Mouse (Mus musculus) small intestine, adult 2 months (tissue): ENCODE data around the gene Rasa3.

Experiments used
- CTCF ChIP-seq: fragments of 200-500 bp; IDR thresholded peaks from 2 replicates; pipeline ENCODE4 v1.5.1; 2012; ENCODE audit warnings: low read depth, mild to moderate bottlenecking, control low read depth, inconsistent platforms, low read length, moderate library complexity, mixed read lengths; ENCODE audit not compliant: insufficient replicate concordance, insufficient read length; ENCODE audit errors: extremely low read depth
- POLR2A ChIP-seq: fragments of 200-500 bp; IDR thresholded peaks from 2 replicates; pipeline ENCODE4 v1.6.1; 2012; ENCODE audit warnings: low read depth, mild to moderate bottlenecking, control low read depth, inconsistent platforms, low read length, moderate library complexity

- TF ChIP-seq POLR2A (no peak), CTCF (no peak)
These were observed 52.5 kb downstream of the Rasa3 start for GRCm38 (mm10) chr8:13624863-13625262.
